Mouse (Mus musculus) myocyte (in vitro differentiated cells): Measurements from ENCODE around the gene Olfr458. TPM values are rescaled to one million over a fixed set of nuclear protein-coding genes. Genes with fewer than 3 reads are reported as not detected.

Source experiments
- H3K27me3 ChIP-seq: one replicate; pipeline ENCODE4 v1.6.1; 2011; ENCODE audit not compliant: control insufficient read depth, insufficient read depth, insufficient read length
- H3K36me3 ChIP-seq: one replicate; pipeline ENCODE4 v1.6.1; 2011; ENCODE audit not compliant: control insufficient read depth, insufficient read depth
- H3K4me2 ChIP-seq: one replicate; pipeline ENCODE4 v1.6.1; 2011; ENCODE audit warnings: low read depth, control low read depth
- H3K4me3 ChIP-seq: one replicate; pipeline ENCODE4 v1.5.1; 2011; ENCODE audit warnings: mild to moderate bottlenecking, control low read depth, moderate library complexity
- H3K79me2 ChIP-seq: one replicate; pipeline ENCODE4 v1.6.1; 2011; ENCODE audit not compliant: control insufficient read depth, insufficient read depth
- H3ac ChIP-seq: one replicate; pipeline ENCODE4 v1.6.1; 2011; ENCODE audit not compliant: control insufficient read depth, insufficient read length
- CEBPB ChIP-seq: IDR thresholded peaks from 2 replicates; pipeline ENCODE4 v1.6.1; 2011; ENCODE audit warnings: mild to moderate bottlenecking, moderate library complexity; ENCODE audit not compliant: poor library complexity, insufficient read depth, severe bottlenecking
- E2F4 ChIP-seq: IDR thresholded peaks from one replicate; pipeline ENCODE4 v1.6.1; 2011; ENCODE audit warnings: mild to moderate bottlenecking, control low read depth, moderate library complexity; ENCODE audit not compliant: insufficient read depth
- MAX ChIP-seq: IDR thresholded peaks from one replicate; pipeline ENCODE4 v1.6.1; 2011; ENCODE audit warnings: low read depth, mild to moderate bottlenecking, control low read depth
- MYOD1 ChIP-seq, 3 experiments: IDR thresholded peaks; one replicate each; pipeline ENCODE4 v1.6.1; 2011; ENCODE audit warnings: control low read depth in 2 of 3, low read depth in 2 of 3, mild to moderate bottlenecking in 2 of 3, moderate library complexity in 1 of 3; ENCODE audit not compliant: insufficient read length in 2 of 3, control insufficient read depth in 1 of 3
- MYOG ChIP-seq, 3 experiments: IDR thresholded peaks; one replicate each; pipeline ENCODE4 v1.6.1; 2011; ENCODE audit warnings: control low read depth in 2 of 3, low read depth in 2 of 3, mild to moderate bottlenecking in 2 of 3; ENCODE audit not compliant: insufficient read length in 2 of 3, control insufficient read depth in 1 of 3, insufficient read depth in 1 of 3
- POLR2A ChIP-seq: IDR thresholded peaks from one replicate; pipeline ENCODE4 v1.6.1; 2011; ENCODE audit warnings: low read depth, mild to moderate bottlenecking, control low read depth, moderate library complexity; ENCODE audit not compliant: insufficient read length
- POLR2AphosphoS2 ChIP-seq: IDR thresholded peaks from one replicate; pipeline ENCODE4 v1.6.1; 2011; ENCODE audit warnings: low read depth, control low read depth; ENCODE audit not compliant: insufficient read length
- REST ChIP-seq: IDR thresholded peaks from one replicate; pipeline ENCODE4 v1.6.1; 2011; ENCODE audit warnings: mild to moderate bottlenecking, control low read depth, moderate library complexity; ENCODE audit not compliant: insufficient read depth, insufficient read length
- SRF ChIP-seq: IDR thresholded peaks from one replicate; pipeline ENCODE4 v1.6.1; 2011; ENCODE audit warnings: low read depth; ENCODE audit not compliant: control insufficient read depth, insufficient read length
- TCF12 ChIP-seq: IDR thresholded peaks from one replicate; pipeline ENCODE4 v1.6.1; 2011; ENCODE audit warnings: mild to moderate bottlenecking, control low read depth; ENCODE audit not compliant: poor library complexity, insufficient read depth, severe bottlenecking
- TCF3 ChIP-seq: IDR thresholded peaks from one replicate; pipeline ENCODE4 v1.6.1; 2011; ENCODE audit warnings: low read depth, control low read depth; ENCODE audit not compliant: insufficient read length
- USF1 ChIP-seq: IDR thresholded peaks from one replicate; pipeline ENCODE4 v1.6.1; 2011; ENCODE audit warnings: low read depth, mild to moderate bottlenecking, control low read depth, moderate library complexity
- polyA plus RNA-seq: library from polyadenylated mRNA; unstranded; fragments of >200 nt; fragmentation: generic; extraction: Trizol; gene quantifications from one replicate; pipeline ENCODE4 v1.2.1, GENCODE M21; 2012; ENCODE audit warnings: missing spikeins

The Olfr458 gene
- polyA plus RNA-seq, 1 experiment = not detected

GRCm38 (mm10) chr6:42426337-42426736 is 38.7 kb downstream of the Olfr458 start:
- Histone ChIP-seq H3ac (no peak overlapping the region), H3K4me3 (no peak overlapping the region), H3K36me3 (no peaks in the 10 kb centered on the region), H3K79me2 (no peaks in the 10 kb centered on the region), H3K27me3 (no peaks in the 10 kb centered on the region), H3K4me2 (no peak overlapping the region)
- TF ChIP-seq CEBPB (no peak), E2F4 (no peak), REST (no peak), SRF (no peak), MAX (no peak), POLR2A (no peak), MYOD1 (IDR thresholded peaks at IDR 0.05; ENCODE audit: control insufficient read depth in 1 of 3, insufficient read length in 2 of 3, low read depth in 2 of 3) (no peak), POLR2AphosphoS2 (no peak), USF1 (no peak), TCF3 (no peak), MYOG (IDR thresholded peaks at IDR 0.05; ENCODE audit: control insufficient read depth in 1 of 3, insufficient read depth in 1 of 3, insufficient read length in 2 of 3, low read depth in 2 of 3) (no peak), TCF12 (no peak)

- Histone ChIP-seq H3K27me3 (no peaks in the 10 kb centered on the region), H3K36me3 (no peaks in the 10 kb centered on the region), H3K4me3 (no peak overlapping the region), H3K4me2 (peak overlapping the region; percentile 28), H3ac (no peak overlapping the region), H3K79me2 (no peaks in the 10 kb centered on the region)
- TF ChIP-seq POLR2A (no peak), USF1 (no peak), TCF3 (no peak), REST (no peak), MYOD1 (IDR thresholded peaks at IDR 0.05; ENCODE audit: control insufficient read depth in 1 of 3, insufficient read length in 2 of 3, low read depth in 2 of 3) (no peak), E2F4 (no peak)
Observed at GRCm38 (mm10) chr6:42424472-42424871, 40.5 kb downstream of the Olfr458 start.

GRCm38 (mm10) chr6:42421439-42421838 is 43.6 kb downstream of the Olfr458 start:
- Histone ChIP-seq H3K79me2 (no peaks in the 10 kb centered on the region), H3K36me3 (no peaks in the 10 kb centered on the region), H3K4me3 (no peak overlapping the region), H3K27me3 (no peaks in the 10 kb centered on the region), H3ac (no peak overlapping the region), H3K4me2 (no peak overlapping the region)
- TF ChIP-seq TCF3 (no peak), MYOG (IDR thresholded peaks at IDR 0.05; ENCODE audit: control insufficient read depth in 1 of 3, insufficient read depth in 1 of 3, insufficient read length in 2 of 3, low read depth in 2 of 3) (no peak), E2F4 (no peak), REST (no peak), MYOD1 (IDR thresholded peaks at IDR 0.05; ENCODE audit: control insufficient read depth in 1 of 3, insufficient read length in 2 of 3, low read depth in 2 of 3) (no peak), SRF (no peak), POLR2A (no peak), TCF12 (no peak), MAX (no peak), POLR2AphosphoS2 (no peak), CEBPB (no peak), USF1 (no peak)

GRCm38 (mm10) chr6:42419443-42419842 is 45.6 kb downstream of the Olfr458 start:
- TF ChIP-seq CEBPB (peak; percentile 78), E2F4 (no peak)
- no peak overlapping the region for H3K4me3 ChIP-seq
- H3K27me3 ChIP-seq = no peaks in the 10 kb centered on the region

More at GRCm38 (mm10) chr6:42419443-42419842, 45.6 kb downstream of the Olfr458 start:
- H3K36me3 ChIP-seq = no peaks in the 10 kb centered on the region
- no peak overlapping the region for H3ac ChIP-seq
- H3K4me2 ChIP-seq = peak overlapping the region; percentile 53
- no peaks in the 10 kb centered on the region for H3K79me2 ChIP-seq

Other genes with a start within 250 kb of the Olfr458 start
- gene Tas2r144, start 249.9 kb downstream of the Olfr458 start, polyA plus RNA-seq = not detected
- gene Gstk1, start 219.3 kb downstream of the Olfr458 start, polyA plus RNA-seq = 0.53 TPM
- not detected for gene Tmem139, start 203.2 kb downstream of the Olfr458 start, polyA plus RNA-seq
- gene Casp2, start 200.2 kb downstream of the Olfr458 start, polyA plus RNA-seq = 6.7 TPM
- gene Clcn1, start 178.5 kb downstream of the Olfr458 start, polyA plus RNA-seq = 0.90 TPM
- 4.2 TPM for gene Fam131b, start 140.6 kb downstream of the Olfr458 start, polyA plus RNA-seq
- 467 TPM for gene Zyx, start 115.6 kb downstream of the Olfr458 start, polyA plus RNA-seq
- gene Epha1, start 91.9 kb downstream of the Olfr458 start, polyA plus RNA-seq = 6.3 TPM
- not detected for gene Tas2r143, start 65.0 kb downstream of the Olfr458 start, polyA plus RNA-seq
- gene Tas2r135, start 59.8 kb downstream of the Olfr458 start, polyA plus RNA-seq = not detected
- gene Tas2r126, start 30.7 kb downstream of the Olfr458 start, polyA plus RNA-seq = not detected
- gene Olfr457, start 11.1 kb upstream of the Olfr458 start, polyA plus RNA-seq = 0.01 TPM
- gene Olfr456, start 22.0 kb upstream of the Olfr458 start, polyA plus RNA-seq = 0.05 TPM
- not detected for gene Olfr455, start 82.4 kb upstream of the Olfr458 start, polyA plus RNA-seq
- not detected for gene Tcaf3, start 132.5 kb upstream of the Olfr458 start, polyA plus RNA-seq
- gene Tcaf2, start 180.1 kb upstream of the Olfr458 start, polyA plus RNA-seq = 4.3 TPM
- gene Tcaf1, start 244.9 kb upstream of the Olfr458 start, polyA plus RNA-seq = 15.9 TPM